Mouse (Mus musculus): ENCODE results near the gene Slc16a1.
"Not testable (repeated sequence)": the region's sequence is repeated elsewhere in the genome, so short reads cannot be mapped to it uniquely, and the experiment has no call there.

Slc16a1 gene

DNA sequence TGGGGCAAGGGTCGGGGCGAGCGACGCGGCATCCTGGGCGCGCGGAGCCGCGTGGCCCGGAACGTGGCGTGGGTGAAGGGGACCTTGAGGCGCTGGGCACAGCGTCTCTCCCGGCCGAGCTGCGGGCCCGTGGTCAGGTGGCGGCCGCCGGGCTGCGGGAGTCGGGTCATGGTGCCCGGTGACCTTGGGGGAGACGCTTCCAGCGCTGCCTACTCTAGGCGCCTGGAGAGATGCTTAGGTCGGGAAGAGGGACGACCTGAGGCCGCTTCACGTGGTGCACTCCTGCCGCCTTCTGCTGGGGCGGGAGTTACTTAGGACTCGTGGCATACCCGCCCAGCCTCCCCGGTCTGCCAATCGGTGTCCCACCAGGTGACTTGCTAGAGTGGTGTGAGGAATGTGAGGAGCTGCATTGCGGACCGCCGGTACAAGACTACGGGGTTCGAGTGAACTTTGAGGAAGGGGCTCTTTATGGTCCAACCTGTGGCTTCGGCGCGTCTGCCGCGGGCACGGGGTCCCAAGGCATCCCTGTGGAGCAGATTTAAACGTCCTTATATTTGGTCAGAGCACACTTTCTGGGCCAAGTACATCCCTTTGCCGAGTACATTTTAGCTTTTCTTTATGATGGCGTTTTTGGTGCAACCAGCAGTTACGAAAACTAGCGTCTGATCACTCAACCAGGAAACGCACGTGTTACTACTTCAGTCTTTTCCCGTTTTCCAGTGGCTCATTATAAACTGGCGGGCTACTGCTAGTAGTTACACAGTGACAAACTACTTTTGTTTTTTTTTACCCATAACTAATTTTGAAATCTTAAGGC is 672 bp downstream of the Slc16a1 start:
- ATAC-seq (ENCODE audit: insufficient number of reproducible peaks, low FRiP score, low TSS enrichment): peak; percentile 57

DNA sequence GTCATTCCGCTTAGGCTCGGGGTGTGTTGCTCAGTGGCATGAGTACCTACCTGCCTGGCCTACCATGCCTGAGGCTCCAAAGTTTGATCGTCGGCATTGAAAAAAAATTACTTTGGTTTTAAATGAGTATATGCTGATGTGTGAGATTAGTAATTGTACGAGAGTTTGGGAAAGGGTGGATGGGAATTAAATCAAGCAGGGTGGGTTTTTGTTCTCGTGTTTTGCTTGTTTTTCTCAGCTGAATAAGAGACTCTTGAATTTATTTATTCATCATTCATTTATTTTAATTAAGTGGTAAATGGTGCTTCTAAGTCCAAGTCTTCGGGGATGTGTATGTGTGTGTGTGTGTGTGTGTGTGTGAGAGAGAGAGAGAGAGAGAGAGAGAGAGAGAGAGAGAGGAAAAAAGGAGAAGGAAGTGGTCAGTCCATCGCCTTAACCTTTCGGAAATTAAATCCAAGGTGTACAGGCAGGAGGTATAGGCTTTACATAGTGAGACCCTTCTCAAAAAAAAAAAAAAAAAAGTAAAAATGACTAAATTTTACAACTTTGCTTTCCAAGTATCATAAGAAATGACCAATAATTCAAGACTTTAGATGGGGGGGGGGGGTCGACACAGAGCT is 1.4 kb downstream of the Slc16a1 start:
- no peak for ATAC-seq (ENCODE audit: insufficient number of reproducible peaks, low FRiP score, low TSS enrichment)

DNA sequence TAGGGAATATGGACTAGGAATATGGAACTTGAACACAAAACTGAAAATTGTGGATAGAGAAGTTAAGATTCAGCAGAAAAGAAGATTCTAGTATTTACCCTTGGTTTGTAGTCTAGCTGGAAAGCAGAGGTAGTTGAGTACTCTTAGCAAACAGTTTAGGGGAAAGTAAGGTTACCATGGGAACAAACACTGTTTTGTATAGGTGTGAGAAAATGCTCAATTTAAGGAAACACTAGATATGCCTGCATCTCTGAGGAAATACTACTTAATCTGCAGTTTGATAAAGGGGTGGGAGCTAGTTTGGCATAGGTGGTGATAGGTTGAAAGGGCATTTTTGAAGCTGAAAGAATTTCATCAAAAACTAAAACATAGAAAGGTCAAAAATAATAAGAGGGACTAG is 2.4 kb downstream of the Slc16a1 start:
- no peak for ATAC-seq (ENCODE audit: insufficient number of reproducible peaks, low FRiP score, low TSS enrichment)

DNA sequence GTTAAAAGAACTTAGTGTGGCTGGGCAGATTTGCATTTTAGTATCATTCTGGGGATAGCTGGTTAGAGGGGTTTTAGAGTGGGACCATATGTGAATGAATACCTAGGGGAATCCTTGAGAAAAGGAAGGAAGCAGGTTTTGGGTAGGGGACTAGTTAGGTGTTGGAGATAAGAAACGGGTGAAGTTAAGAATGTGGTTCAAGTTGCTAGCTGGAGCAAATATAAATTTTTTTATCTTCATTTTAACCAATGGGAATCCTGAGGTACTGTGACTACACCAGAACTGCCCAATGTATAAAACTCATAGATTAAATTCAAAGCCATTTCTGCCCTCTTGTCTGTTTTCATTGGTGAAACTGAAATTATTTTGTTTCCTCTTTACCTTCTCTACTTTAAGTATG is 2.8 kb downstream of the Slc16a1 start:
- ATAC-seq (ENCODE audit: insufficient number of reproducible peaks, low FRiP score, low TSS enrichment): no peak

DNA sequence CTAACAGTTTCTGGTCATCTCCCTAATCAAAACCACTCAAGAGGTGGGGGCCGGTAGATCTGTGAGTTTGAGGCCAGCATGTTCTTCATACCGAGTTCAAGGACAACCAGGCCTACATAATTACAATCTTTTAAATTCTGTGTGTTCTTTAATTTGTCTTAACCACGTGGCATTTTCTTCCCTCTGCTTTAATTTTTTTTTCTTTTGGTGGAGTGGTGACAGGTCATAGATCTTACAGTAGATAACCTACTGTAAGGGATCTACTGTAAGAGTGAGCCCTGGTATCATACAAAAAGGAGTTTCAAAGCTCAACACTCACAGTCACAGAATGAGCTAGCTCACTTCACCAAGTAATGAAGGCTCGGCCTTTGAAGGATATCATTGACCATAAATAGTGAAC is 4.6 kb downstream of the Slc16a1 start:
- ATAC-seq (ENCODE audit: insufficient number of reproducible peaks, low FRiP score, low TSS enrichment): no peak

DNA sequence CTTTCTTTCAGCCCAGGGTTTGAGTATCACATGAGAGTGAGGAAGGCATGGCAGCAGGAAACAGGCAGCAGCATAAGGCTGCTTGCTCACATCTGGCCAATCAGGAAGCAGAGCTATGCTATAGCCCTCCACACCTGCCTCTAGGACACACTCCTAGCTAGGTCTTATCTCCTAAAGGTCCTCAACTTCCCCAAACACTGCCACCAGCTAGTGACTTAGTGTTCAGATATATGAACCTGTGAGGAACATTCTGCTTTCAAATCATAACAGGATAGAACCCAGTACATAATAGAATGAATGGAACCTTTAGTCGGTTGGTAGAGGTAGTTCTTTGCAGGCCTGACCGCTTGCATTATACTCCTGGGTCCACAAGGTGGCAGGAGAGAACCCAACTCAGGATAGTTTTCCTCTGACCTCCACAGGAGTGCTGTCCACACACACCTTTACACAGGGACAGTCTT is 5.4 kb downstream of the Slc16a1 start:
- peak; percentile 80; the same call in 1 of the 2 replicates for ATAC-seq (ENCODE audit: insufficient number of reproducible peaks, low FRiP score, low TSS enrichment)

DNA sequence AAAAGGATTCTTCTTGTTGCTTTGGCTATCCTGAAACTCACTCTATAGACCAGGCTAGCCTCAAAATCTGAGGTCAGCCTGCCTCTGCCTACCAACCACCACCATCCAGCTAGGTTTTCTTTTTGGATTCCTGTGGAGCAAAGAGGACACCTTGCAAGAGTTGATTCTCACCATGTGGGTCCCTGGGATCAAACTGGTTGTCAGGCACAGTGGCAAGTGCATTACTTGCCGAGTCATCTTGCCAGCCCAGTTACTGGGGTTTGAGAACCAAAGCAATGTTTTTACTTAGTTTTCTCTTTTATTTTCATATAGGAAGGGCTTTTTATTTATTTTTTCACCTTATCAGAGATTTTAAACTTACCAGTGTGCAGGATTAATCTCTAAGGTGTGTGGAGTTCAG is 5.9 kb downstream of the Slc16a1 start:
- ATAC-seq (ENCODE audit: insufficient number of reproducible peaks, low FRiP score, low TSS enrichment): no peak

DNA sequence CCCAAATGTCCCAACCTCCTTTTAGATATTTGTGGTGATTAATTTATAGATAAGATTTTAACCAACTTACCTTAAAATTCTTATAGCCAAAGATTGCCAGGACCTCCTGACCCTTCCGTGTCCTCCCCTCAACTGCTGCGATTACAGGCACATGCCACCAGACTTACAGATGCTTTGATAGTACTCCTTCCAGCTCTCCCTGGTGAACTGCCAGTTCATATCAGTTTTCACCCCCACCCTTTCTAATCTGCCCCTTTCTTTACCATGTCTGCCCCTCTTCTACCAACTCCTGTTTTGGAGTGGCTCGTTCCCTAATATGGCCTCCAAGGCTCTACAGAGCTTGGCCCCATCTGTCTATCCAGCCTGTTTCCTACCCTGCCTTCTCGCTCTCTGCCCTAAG is 15.8 kb downstream of the Slc16a1 start:
- no peak for ATAC-seq (ENCODE audit: insufficient number of reproducible peaks, low FRiP score, low TSS enrichment)

DNA sequence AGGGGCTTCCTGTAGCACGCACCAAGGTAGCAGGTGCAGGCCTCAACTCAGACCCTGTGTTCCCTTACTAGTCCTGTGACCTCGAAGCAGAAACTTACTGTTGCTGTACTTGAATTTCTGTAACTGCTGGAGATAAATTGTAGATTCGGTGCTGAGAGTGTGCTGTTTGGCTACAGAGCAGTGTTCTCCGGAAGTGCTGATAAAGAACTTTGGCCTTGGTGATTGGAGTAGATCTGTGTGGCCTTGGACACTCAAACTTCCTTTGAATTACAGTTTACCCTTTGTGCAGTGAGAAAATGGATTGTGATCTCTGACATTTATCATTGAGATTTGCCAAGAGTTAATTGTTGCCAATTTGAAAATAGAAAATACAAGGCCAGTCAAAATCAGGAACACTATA is 16.5 kb downstream of the Slc16a1 start:
- no peak for ATAC-seq (ENCODE audit: insufficient number of reproducible peaks, low FRiP score, low TSS enrichment)

DNA sequence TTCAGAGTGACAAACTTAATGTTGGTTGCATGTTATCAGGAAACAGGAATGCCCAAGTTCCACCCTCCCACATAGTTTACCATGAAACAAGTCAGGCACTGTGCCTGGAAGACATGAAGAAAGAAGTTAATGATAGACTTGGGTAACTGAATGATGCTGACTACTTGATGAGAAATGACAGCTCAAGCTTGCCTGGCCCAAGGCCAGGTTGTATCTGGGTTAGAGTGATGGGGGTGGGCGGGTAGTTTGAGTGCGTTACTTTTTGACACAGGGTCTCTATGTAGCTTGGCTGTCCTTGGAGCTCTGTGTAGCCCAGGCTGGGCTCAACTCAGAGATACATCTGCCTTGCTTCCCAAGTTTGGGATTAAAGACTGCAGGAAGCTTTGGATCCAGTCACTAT is 20.2 kb downstream of the Slc16a1 start:
- no peak for ATAC-seq (ENCODE audit: insufficient number of reproducible peaks, low FRiP score, low TSS enrichment)

DNA sequence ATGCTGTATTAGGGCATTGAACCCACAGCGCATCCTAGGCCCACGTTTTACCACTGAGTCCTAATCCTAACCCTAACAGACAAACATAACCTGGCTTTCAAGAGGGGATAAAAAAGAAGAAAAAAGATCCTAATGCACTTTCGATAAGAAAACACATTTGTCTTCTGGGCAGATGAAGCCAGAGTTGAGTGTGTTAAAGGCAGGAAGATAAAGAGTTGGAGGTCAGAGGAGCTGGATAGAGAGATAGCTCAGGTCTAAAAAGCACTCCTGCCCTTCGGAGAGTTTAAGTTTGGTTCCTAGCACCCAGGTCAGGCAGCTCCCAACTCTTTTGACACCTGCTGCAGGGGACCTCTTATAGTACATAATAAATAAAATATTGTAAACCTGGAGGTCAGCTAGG is 21.3 kb downstream of the Slc16a1 start:
- no peak for ATAC-seq (ENCODE audit: insufficient number of reproducible peaks, low FRiP score, low TSS enrichment)

DNA sequence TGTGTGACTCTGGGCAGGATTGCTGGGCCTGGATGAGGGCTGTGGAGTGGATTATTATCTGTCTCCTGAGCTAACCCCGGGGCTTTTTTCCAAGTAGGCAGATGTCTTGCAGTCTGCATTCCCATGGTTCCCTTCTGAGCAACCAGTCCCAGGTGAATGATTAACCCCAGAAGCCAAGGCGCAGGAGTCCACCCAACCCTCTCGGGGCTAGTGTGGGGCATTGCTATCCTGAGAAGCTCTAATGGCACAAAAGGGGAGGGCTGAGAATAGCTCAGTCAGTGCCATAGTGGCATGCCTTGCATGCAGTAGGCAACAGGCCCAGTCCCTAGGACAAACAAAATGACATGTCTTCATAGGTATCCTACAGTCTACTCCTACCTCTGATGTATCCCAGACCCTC is 22.1 kb downstream of the Slc16a1 start:
- ATAC-seq (ENCODE audit: insufficient number of reproducible peaks, low FRiP score, low TSS enrichment): no peak

DNA sequence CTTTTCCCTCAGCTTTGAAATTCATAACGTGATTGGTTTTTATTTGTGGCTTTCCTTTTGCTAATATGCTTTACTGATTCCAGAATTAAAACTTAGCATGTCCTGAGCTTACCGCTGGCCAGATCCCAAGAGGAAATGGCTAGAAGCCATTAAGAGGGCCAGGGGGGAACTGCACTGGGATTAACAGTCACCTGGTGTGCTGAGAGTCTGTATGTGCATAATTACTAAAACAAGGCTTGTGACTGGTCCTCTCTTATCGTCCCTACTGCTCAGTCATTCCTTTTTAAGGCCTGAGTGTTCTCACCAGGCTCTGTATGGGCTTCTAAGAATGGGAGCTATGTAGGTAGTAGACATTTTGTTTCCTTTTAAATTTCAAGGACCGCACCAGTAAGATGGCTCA is 23.5 kb downstream of the Slc16a1 start:
- no peak for ATAC-seq (ENCODE audit: insufficient number of reproducible peaks, low FRiP score, low TSS enrichment)

DNA sequence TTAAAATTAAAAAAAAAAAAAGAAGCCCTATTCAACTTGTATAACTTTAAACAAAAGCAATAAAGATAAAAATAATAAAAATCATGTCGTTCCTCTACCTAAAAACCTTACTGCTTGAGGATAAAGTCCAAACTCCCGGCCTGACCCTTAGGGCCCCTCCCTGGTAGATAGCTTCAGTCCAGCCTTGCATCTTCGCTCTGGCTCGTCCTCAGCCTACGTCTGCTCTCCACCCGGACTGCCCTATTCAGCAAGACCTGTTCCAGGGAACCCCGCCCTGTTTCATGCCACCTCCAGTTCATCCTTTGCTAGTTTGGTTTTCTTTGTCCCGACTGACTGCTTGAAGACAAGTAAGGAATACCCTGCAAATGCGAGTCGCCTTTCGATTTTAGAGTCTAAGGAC is 24.5 kb downstream of the Slc16a1 start:
- ATAC-seq (ENCODE audit: insufficient number of reproducible peaks, low FRiP score, low TSS enrichment): no peak

DNA sequence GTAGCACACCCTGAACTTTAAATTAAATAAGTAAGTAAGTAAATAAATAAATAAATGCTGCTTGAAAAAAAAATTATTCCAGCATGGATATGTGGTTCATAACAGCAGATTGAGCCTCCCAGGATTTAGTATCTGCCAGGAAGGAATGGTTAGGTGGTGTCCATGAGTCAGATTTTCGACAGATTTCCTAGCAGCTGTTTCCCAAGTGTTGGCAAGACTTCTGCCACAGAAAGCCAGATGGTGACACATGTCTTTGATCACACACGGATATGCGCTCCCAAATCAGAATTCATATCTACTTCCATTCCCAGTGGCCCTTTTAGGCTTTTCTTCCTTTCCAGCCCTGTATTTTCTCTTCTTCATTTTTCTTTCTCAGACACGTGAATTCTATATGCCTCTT is 28.5 kb downstream of the Slc16a1 start:
- no peak for ATAC-seq (ENCODE audit: insufficient number of reproducible peaks, low FRiP score, low TSS enrichment)

DNA sequence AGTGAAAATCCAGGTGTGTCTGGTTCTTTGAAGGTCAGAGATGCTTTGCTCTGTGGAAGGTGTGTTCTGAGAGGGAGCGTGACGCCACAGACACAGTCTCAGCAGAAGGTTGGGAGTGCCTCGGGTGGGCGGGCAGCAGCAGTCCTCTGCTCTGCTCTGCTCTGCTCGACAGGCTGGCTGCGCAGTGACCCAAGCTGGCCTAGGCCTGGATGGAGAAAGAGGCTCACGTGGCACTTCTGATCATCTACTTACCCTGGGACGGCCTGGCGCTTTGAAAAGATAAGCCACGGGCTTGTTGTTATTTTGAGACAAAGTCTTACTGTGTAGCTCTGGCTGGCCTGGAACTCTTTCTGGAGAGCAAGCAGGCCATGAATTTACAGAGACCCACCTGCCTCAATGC is 29.0 kb downstream of the Slc16a1 start:
- no peak for ATAC-seq (ENCODE audit: insufficient number of reproducible peaks, low FRiP score, low TSS enrichment)

DNA sequence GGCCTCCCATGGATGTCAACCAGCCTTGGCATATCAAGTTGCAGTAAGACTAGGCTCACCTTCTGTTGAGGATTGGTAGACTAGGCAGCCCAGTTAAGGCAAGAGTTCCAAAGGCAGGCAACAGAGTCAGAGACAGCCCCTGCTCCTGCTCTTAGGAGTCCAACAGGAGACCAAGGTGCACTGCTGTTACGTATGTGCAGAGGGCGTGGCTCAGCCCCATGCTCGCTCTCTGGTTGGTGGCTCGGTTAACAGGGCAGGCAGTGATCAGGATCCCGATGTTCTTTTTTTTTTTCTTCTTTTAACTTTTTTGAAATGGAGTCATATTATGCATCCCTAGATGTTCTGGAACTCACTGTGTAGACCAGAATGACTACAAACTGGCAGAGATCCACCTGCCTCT is 30.5 kb downstream of the Slc16a1 start:
- ATAC-seq (ENCODE audit: insufficient number of reproducible peaks, low FRiP score, low TSS enrichment): no peak

DNA sequence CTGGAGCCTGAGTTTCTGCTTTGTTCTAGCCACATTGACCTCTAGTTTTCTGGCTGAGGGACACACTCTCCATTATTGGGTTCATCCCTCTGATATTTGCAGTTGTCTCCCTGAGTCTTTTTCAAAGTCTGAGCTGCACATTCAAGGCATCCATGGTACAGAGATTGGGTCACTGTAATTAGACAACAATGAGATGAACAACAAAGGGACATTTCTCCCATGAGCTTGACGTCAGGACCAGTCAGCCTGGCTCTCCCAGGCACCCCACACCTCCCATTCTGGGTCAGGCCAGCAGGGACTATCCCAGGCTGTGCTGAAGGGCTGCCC is 31.4 kb downstream of the Slc16a1 start:
- no peak; the same call in 1 of the 2 replicates for ATAC-seq (ENCODE audit: insufficient number of reproducible peaks, low FRiP score, low TSS enrichment)

DNA sequence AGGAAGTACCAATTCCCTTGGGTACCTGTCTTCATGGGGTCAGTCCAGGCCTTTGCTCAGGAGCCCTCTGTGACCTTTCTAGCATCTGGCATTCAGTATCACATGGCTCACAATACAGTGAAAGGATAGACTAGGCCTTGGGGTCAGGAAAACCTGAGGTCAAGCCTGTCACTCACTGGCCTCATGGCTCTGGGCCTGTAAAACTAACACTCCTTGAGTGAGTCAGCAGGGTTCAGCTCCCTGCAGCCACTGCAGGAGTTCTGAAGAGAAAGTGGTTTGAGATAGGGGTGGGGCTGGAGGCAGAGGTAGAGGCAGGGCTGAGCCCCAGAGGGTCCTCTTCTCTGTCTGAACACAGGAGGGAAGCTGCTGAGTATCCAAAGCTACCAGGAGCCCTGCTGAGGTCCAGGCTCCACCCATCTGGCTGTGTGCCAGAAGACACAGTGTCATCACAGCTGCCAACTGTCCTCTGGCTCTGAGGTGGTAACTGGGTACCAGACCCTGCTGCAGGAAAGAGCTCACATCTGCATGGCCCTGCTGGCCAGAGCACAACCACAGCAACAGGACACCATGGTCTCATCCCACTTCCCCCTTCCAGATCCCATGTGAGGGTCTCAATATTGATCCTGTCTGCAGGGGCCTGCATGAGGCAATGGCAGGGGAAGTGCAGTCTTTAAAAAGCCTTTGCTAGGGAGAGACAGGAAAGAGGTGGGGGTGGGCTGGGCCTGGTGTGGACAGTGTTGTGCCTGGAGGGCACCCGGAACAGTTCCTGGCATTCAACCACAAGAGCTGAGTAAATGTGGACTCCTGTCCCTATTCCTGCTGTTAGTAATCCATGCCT is 31.9 kb downstream of the Slc16a1 start:
- ATAC-seq (ENCODE audit: insufficient number of reproducible peaks, low FRiP score, low TSS enrichment): not testable (repeated sequence)

DNA sequence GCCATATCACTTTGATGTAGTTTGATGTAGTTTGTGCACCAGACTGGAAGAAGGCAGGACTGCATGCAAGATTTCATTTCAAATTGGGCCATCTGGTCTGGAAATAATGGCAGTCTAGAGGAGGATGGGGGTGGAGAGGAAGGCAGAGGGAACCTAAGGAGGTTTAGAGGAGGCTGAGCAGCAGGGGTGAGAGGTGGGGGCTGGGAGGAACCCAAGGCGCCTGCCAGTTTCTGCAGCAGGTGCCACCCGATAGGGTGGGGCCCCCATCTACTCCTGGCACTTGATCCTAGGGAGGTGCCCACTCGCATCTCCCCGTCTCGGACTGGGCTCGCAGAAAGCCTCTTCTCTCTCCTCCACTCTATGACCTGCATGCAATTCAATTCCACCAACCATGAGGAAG is 33.1 kb downstream of the Slc16a1 start:
- no peak for ATAC-seq (ENCODE audit: insufficient number of reproducible peaks, low FRiP score, low TSS enrichment)

DNA sequence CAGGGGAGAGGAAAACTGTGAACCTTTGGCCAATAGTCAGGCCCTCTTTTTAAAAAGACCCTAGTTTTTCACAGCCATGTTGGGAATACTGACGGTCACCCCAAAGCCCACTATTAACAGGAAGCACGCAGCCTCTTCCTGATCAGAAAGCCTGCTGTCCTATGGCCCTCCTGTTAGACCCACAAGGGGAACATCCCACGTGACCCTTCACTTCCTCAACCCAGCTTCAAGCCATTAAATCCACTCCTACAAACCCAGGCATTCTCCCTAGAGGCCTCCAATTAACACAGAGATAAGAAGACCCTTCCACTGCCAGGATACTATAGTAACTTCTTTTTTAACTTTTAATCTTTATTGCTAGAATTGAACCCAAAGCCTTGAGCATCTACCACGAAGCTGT is 33.6 kb downstream of the Slc16a1 start:
- ATAC-seq (ENCODE audit: insufficient number of reproducible peaks, low FRiP score, low TSS enrichment): no peak
